Mouse (Mus musculus): Measurements from ENCODE around the gene Cpsf4l.

Cpsf4l gene

GRCm38 (mm10) chr11:113699643-113700042 is 10.2 kb downstream of the Cpsf4l start:
- no peak for DNase-seq (ENCODE audit: low read depth, low spot score)

GRCm38 (mm10) chr11:113698013-113698545 is 11.7 kb downstream of the Cpsf4l start:
- DNase-seq (ENCODE audit: low read depth, low spot score): no peak

GRCm38 (mm10) chr11:113697571-113697970 is 12.2 kb downstream of the Cpsf4l start:
- no peak for DNase-seq (ENCODE audit: low read depth, low spot score)

- DNase-seq (ENCODE audit: low read depth, low spot score): no peak
Measured at GRCm38 (mm10) chr11:113691851-113692250, 18.0 kb downstream of the Cpsf4l start.

GRCm38 (mm10) chr11:113691318-113691717 is 18.5 kb downstream of the Cpsf4l start:
- no peak for DNase-seq (ENCODE audit: low read depth, low spot score)

GRCm38 (mm10) chr11:113690506-113690905 is 19.3 kb downstream of the Cpsf4l start:
- DNase-seq (ENCODE audit: low read depth, low spot score): no peak

- DNase-seq (ENCODE audit: low read depth, low spot score): no peak
Measured at GRCm38 (mm10) chr11:113687031-113687430, 22.8 kb downstream of the Cpsf4l start.

GRCm38 (mm10) chr11:113684707-113685426 is 24.9 kb downstream of the Cpsf4l start:
- DNase-seq (ENCODE audit: low read depth, low spot score): no peak

GRCm38 (mm10) chr11:113683957-113684706 is 25.7 kb downstream of the Cpsf4l start, which contains the start of the genes Fam104a and D11Wsu47e:
Fam104a (minus strand) TSS chr11:113684155.
D11Wsu47e (plus strand) TSS chr11:113684412.
- peak; percentile 95 for DNase-seq (ENCODE audit: low read depth, low spot score)

GRCm38 (mm10) chr11:113683627-113683956 is 26.2 kb downstream of the Cpsf4l start:
- DNase-seq (ENCODE audit: low read depth, low spot score): no peak

GRCm38 (mm10) chr11:113682897-113683626 is 26.8 kb downstream of the Cpsf4l start:
- peak; percentile 36 for DNase-seq (ENCODE audit: low read depth, low spot score)

GRCm38 (mm10) chr11:113681979-113682378 is 27.8 kb downstream of the Cpsf4l start:
- no peak for DNase-seq (ENCODE audit: low read depth, low spot score)

- no peak for DNase-seq (ENCODE audit: low read depth, low spot score)
Measured at GRCm38 (mm10) chr11:113680954-113681353, 28.9 kb downstream of the Cpsf4l start.

GRCm38 (mm10) chr11:113678373-113678772 is 31.4 kb downstream of the Cpsf4l start:
- DNase-seq (ENCODE audit: low read depth, low spot score): no peak

- no peak for DNase-seq (ENCODE audit: low read depth, low spot score)
Measured at GRCm38 (mm10) chr11:113677378-113677777, 32.4 kb downstream of the Cpsf4l start.

GRCm38 (mm10) chr11:113676847-113677246 is 33.0 kb downstream of the Cpsf4l start:
- no peak for DNase-seq (ENCODE audit: low read depth, low spot score)

GRCm38 (mm10) chr11:113674595-113674994 is 35.2 kb downstream of the Cpsf4l start:
- no peak for DNase-seq (ENCODE audit: low read depth, low spot score)

- DNase-seq (ENCODE audit: low read depth, low spot score): no peak
Measured at GRCm38 (mm10) chr11:113673614-113674013, 36.2 kb downstream of the Cpsf4l start.

GRCm38 (mm10) chr11:113669711-113670110 is 40.1 kb downstream of the Cpsf4l start:
- no peak for DNase-seq (ENCODE audit: low read depth, low spot score)

- no peak for DNase-seq (ENCODE audit: low read depth, low spot score)
Measured at GRCm38 (mm10) chr11:113668857-113669256, 41.0 kb downstream of the Cpsf4l start.

GRCm38 (mm10) chr11:113667704-113668103 is 42.1 kb downstream of the Cpsf4l start:
- no peak for DNase-seq (ENCODE audit: low read depth, low spot score)

GRCm38 (mm10) chr11:113667122-113667521 is 42.7 kb downstream of the Cpsf4l start:
- no peak for DNase-seq (ENCODE audit: low read depth, low spot score)

Measured in forelimb bud, embryonic 11.5 days (tissue).